Mouse (Mus musculus): ENCODE data around the gene Stard3.

The Stard3 gene

DNA sequence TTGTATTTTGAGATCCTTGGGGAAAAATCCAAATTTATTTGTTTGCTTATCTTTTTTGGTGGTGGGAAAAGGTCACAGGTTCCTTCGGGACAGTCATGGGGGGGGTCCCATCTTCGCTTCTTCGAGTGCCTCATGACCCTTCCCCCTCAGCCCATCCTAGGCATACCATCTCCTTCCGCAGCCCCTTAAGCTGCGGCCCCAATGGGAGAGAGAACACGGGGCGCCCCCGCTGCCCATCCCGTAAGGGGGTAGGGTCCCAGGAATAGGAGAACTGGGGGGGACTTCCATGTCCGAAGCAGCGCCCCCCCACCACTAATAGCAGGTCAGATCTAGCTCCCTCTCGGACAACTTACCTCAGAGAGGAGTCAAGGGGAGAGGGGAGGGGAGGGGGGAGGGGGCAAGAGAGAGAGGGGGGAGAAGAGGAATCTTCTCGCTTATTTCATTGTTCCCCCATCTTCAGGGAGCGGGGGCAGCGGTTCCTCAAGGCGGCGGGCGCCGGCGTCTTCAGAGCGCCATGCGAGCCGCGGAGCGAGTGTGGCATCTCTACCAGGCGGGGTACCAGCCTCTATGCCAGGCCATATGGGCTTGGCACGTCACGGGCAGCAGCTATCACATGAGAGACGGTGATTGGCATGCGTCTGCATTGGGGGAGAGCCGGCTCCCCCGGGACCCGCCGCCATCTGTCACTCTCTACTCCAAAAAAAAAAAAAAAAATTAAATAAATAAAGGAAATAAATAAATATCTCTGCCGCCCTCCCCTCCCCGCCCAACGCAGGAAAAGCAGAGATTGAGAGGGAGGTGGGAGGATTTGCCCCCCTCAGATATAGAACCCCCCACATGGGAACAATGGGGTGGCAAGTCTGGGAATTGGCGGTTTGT, 28.8 kb upstream of the Stard3 start, which contains the start of gene Neurod2:
Gene Neurod2, minus strand, starts transcription at position 568 of the 879 bp plus-strand sequence.
- DNase-seq (ENCODE audit: low read depth, low spot score) = no peak

DNA sequence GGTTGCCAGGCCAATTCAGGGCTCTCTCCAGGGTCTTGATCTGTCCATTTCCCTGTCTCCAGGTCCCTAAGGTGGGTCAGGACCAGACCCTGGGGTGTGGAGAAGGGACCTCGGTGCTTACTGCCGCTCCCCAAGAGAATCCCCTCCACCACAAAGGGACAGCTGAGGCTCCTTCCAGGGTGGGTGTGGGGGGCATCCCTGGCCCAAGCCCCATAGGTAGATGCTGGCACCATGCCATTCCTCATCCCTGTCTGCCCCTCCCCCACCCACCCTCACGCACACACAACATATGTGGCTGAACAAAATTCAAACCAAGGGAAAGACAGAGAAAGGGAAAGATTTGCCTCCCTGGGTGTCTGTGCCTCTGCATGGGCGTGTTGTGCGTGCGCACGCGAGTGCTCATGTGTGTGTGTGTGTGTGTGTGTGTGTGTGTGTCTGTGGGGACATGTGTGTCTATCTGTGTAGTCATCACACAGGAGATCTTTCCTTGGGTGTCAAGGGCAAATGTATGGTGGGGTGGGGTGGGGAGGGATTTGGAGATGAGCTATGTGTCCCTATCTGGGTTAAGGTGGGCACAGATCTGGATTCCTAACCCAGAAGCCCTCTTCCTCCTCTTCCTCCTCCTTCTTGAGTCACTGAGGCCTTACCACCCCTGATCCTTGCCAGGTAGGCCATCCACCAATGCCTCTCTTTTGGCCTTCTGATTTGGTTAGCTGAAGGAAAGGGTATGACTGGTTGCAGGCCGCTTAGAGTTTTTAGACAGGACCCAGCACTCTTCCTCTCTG, 28.0 kb upstream of the Stard3 start:
- no peak for DNase-seq (ENCODE audit: low read depth, low spot score)

DNA sequence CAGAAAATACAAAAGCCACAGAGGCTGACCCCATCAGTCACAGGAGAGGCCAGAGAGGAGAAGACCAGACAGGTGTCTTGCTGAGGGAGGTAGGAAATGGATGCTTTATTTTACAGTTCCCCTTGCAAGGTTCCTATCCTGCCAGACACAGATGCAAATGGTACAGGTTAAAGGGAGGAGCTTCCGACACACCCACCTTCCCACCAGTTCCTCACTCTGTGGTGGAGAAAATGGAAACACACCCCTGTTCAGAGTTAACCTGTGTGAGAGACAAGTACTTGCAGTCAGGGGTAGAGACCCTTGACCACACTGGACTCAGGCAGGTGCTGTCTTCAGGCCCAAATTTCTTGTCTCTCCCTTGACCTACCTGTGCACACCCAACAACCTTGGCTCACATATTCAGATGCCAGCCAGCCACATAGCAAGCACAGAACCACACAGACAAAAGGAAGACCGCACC, 27.4 kb upstream of the Stard3 start:
- no peak for DNase-seq (ENCODE audit: low read depth, low spot score)

DNA sequence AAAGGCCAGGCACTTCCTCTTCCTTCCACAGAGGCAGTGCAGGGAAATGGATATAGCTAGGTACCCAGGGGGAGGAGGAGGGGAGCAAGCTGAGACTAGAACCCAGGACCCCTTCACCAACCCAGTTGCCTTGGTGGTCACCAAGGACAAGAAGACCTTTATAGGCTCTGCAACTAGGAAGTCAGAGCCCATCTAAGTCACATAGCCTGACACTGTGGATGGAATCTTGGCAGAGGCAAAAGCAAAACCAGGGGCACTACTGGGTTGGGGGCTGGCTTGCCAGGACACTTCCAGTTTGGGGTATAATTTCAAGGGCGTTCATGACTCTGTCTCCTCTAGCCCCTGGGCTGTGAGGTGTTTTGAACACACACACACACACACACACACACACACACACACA, 26.8 kb upstream of the Stard3 start:
- no peak for DNase-seq (ENCODE audit: low read depth, low spot score)

DNA sequence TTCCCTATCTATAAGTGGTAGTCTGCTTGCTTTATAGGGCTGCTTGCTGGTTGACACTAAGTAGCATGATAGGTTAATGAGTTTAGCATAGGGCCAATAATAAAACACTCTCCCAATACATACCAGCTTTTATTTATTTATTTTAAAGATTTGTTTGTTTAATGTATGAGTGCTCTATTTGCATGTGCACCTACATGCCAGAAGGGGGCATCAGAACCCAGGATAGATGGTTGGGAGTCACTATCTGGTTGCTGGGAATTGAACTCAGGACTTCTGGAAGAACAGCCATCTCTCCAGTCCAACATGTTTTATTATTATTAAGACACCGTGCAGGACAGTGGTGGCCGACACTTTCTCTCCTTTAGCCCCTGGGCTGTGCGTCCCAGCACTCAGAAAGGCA, 26.0 kb upstream of the Stard3 start:
- no peak for DNase-seq (ENCODE audit: low read depth, low spot score)

DNA sequence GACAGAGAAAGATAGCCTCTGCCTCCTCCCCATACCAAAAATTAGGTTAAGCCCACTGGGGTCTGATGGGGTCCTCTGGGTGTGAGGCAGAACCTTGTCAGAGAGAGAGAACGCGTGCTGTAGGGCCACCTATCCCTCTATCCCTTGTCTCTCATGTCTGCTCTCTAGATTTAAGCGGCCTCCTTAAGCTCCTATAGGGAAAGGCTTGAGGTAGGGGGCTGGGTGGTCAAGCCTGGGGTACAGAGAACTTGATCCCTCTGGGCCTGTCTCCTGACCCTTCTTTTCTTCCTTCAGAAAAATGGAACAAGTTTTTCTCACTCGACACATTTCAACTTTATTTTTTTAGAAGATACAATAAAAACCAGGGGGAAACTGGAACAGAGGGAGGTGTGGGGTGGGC, 25.3 kb upstream of the Stard3 start:
- no peak for DNase-seq (ENCODE audit: low read depth, low spot score)

DNA sequence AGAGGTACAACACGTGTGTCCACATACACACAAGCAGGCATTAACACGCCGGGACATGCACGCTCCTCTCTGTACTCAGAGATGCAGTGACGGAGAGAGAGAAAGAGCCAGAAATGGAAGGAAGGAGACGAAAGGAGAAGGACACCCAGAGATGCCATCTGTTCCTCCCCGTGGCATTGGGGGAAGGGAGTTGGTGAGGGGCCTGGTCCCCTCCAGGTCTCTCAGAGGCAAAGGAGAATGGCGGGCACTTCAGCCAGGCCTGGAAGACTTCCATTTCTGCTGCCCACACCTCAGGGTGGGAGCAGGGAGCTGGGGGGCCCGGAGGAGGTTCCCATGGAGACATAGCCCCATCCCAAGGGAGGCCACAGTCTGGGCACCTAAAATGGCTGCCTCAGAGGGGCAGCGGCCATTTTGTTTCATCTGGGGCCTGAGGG, 24.9 kb upstream of the Stard3 start:
- DNase-seq (ENCODE audit: low read depth, low spot score) = no peak

DNA sequence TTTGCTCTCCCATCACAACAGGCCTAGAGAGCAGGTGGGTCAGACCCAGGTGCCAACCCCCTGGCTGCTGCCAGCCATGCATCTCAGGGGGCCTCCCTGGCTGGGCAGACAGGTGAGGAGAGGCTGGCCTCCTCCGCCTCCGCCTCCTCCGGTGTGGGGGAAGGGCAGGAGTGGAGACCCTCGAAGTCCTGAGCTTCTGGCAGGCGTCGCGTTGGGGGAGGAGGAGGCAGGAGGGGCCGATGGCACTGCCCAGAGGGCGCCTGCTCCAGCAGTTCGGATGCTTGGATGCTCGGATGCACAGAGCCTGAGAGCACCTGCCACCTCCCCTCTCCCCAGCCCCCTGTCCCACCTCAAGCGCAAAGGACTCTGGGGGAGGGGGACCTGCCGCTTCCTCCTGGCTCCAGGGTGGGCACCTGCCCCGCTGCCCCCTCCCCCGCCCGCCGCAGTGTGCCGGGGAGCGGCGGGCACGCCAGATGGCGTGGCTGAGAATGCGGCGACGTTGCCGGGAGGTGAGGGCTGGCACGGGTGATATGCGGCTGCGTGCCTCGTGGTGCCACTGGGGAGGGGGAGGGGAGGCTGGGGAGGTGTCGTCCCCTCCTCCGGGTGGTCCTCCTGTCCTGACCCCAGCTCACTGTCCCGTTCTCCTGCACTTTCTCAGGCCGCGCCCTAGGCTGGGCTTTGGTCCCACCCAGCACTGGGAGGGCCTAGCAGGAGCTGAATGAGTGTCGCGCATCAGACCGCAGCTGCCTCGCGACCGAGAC, 24.0 kb upstream of the Stard3 start:
- no peak for DNase-seq (ENCODE audit: low read depth, low spot score)

DNA sequence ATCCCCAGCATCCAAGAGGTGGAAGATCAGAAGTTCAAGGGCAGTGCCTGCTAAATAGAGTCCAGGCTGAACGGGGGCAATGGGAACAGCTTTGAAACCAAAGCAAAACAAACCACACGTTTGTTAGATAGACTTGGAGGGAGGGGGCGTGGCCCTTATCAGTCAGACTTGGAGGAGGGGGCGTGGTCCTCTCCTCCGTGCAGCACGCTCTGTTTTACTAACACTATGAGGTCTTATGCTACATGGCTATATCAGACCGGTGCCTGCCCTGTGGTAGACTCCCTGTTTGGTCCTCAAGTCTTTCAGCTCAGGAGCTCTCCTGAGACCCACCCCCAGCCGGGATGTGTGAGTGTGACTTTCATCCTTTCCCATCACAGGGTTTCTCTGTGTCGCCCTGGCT, 22.9 kb upstream of the Stard3 start:
- no peak for DNase-seq (ENCODE audit: low read depth, low spot score)

DNA sequence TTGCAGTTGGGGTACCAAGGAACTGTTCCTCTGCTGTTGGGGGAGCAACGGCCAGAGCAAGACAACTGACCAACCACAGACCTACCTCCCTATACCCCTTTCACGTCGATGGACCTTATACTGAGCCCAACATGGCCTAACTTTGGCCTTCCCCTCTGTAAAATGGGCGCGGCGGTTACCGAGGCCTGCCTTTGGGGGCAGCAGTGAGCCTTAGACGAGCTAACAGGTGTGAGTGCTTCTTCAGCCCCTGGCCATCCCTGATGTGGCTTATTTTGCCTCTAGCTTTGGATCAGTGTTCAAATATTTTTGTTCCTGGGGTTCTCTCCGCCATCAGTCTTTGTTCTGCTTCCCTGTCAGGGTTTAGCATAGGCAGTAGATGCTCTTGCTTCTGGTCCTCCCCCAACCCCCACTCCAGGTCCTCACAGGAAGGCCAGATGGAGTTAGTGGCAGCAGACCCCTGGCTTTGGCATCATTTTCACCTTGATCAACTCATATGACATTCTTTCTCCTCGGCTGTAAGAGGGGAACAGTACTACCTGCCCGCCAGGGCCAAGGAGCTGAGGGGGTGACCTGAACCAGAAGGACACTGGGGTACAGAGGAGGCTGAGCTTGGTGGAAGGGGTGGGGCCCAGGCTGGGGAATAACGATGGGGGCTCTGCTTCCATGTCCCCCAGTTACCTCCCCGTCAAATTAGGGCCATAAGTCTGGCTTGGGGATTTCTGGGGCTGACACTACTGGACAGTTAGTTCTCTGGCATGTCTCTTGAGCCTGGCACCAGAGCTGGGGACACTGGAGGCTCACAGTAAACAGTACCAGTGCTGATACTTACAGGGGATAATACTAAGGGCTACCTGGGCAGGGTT, 21.7 kb upstream of the Stard3 start:
- no peak for DNase-seq (ENCODE audit: low read depth, low spot score)

DNA sequence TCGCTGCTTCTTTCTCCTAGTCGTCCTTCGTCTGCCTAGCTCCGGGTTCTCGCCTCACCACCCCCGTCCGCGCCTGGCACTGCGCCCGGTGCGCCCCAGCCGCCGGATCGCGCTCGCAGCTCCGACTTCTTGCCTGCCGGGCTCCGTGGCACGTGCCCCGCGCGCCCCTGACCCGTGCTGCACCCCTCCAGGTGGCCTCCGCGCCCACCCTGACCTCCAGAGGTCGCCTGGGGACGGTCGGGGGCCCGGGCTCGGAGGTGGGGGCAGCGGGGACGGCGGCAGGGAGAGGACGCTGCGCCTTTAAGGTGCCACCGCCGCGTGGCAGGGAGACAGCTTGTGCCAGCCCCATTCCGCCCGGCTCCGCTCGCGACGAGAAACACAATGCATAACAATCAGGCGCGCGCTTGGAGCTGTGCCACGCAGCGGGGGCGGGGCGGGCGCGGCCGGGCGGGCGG, 19.6 kb upstream of the Stard3 start:
- no peak for DNase-seq (ENCODE audit: low read depth, low spot score)

DNA sequence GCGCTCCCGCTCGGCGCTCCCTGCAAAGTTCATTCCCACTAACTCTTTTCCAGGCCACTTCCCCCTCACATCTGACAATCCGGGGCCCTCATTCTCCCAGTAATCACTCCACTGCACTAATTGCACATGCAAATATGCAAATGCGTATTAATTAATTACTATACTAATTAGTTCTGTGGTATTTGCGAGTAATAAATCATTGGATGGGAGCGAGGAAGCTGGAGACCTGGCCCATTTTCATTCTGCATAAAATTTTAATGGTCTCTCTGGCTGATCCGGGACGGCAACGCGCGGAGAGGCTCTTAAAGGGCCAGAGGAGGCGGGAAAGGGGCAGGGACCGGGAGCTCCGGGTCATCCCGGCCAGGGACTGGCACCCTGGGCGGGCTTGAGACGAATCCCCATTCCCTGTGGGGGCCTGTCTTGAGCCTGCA, 19.1 kb upstream of the Stard3 start:
- DNase-seq (ENCODE audit: low read depth, low spot score) = no peak

DNA sequence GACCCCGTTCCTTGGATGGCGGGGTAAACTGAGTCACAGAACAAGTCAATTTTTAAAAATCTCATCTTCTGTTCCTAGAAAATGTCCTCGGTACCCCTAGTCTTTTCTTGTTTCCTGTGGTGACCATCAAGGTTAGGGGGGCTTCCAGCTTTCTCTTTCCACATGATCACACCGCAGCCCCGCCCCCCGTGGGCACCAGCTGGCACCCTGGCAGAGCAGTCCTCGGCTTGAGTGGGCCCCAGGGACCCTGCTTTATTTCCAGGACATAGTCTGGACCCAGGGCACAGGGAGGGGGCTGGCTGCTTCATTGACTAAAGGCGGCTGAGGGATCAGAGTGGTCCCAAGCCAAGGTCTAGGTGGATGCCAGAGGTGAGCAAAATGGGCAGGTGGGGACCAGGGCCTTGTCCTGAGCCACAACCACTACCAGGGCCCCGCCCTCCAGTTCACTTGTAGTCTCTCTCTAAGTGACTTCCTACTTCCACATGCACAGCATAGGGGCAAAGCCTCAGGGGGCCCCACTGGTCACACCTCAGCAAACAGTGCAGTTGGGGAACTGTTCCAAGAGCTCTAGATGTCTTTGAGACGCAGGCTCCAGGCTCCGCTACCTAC, 18.4 kb upstream of the Stard3 start:
- no peak for DNase-seq (ENCODE audit: low read depth, low spot score)

DNA sequence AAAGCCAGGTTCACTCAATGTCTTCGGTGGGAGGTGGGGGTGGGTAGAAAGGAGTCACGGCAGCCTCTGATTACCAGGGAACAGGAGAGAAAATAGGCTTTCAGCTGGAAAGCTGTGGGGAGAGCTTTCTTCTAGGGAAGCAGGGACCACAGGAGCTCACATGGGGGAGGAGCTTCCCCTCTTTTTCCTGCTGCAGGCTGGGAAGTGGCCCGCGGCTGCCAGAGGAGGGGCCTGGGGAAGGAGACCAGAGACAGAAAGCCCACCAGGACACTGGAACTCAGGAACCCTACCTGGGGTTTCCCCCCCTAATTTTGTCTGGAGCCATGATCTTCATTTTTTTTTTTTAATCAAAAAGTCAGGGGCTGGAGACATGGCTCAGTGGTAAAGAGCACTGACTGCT, 17.6 kb upstream of the Stard3 start:
- DNase-seq (ENCODE audit: low read depth, low spot score) = no peak

DNA sequence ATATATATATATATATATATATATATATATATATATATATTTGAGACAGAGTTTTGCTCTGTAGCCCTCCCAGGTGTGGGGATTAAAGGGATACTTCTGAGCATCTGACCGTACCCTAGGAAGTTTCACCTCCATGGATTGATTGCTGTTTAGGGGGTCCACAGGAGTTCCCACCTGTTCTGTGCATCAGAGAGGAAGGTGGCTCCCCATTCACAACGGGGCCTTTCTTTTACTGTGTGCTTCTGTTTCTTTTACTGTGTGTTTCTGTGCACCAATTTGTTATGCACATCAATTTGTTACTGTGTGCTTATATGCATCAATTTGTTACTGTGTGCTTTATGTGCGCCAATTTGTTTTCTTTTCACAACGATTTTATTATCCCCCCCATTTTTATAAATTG, 17.0 kb upstream of the Stard3 start:
- DNase-seq (ENCODE audit: low read depth, low spot score) = no peak

DNA sequence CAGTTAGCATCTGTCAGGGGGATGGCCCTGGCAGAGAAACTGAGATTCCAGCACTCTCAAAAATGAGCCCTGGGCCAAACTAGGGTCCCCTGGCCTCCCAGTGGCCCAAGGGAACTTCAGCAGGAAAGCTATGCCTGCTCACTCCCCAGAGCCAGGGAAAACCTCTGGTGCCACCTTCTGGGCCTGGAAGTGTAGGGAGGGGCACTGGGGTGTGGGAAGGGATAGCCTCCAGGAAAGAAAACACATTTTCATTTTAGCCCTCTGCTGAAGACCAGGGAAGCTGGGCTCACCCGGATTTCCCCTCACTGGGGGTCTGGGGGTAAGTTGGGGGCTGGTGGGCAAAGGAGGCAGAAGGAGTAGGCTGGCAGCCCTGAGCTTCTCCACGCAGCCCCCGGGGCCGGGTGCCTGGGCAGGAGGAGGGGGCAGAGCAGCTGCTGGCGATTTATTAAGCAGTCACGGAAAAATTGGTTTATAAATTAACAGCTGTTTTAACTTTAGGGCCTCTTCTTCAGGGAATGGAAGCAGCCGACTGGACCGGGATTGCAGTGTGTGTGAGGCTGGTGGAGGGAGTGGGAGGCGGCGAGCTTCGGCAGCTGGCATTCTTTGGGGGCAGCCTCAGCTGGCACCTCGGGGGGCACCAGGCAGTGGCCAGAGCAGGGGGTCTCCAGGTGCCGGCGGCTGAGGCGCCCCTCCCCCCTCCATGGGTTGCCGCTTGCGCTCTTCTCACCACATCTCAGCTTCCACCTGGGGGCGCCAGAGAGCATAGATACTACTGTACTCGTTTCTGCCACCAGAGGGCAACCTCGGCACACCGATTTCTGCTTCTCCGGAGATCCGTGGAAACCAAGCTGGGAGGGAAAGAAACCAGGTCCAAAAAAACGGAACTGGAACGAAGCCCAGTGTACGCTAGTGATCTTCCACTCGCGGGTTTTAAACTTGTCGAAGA, 15.9 kb upstream of the Stard3 start:
- peak; percentile 84 for DNase-seq (ENCODE audit: low read depth, low spot score)

DNA sequence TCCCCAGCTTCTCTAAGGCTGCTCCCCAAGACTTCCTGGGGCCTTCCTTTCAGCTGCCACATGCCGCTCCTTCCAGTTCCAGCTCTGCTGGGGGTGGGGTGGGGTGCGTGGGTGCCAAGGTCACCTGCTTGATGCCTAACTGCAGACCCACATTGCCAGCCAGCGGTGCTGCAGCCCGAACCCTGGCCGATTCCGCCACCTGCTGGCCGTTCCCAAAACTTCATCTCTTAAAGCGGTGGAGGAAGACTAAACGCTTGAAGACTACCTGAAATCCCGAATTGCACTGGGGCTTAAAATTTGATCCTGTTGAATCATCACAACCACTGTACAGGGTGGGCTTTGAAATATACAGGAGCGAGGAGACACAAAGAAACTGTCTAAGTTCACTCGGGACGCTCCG, 12.9 kb upstream of the Stard3 start:
- peak; percentile 69 for DNase-seq (ENCODE audit: low read depth, low spot score)

DNA sequence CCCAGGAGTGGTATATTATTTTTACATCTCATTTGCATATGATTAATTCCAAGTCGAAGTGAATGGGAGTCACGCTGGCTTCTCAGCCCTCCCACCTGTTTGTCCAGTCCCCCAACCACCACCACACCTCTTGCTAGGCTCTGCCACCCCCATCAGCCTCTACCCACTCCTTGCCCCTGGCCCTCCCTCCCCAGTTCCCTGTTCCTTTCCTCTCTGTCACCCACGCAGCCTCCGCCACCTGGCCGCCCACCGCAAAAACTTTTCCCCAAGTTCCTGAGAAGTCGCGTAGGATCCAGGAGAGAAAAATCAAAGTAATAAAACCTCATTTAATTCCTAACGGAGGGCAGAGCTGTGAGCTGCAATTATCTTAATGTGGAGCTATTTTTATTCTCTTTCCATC, 12.0 kb upstream of the Stard3 start:
- no peak for DNase-seq (ENCODE audit: low read depth, low spot score)

DNA sequence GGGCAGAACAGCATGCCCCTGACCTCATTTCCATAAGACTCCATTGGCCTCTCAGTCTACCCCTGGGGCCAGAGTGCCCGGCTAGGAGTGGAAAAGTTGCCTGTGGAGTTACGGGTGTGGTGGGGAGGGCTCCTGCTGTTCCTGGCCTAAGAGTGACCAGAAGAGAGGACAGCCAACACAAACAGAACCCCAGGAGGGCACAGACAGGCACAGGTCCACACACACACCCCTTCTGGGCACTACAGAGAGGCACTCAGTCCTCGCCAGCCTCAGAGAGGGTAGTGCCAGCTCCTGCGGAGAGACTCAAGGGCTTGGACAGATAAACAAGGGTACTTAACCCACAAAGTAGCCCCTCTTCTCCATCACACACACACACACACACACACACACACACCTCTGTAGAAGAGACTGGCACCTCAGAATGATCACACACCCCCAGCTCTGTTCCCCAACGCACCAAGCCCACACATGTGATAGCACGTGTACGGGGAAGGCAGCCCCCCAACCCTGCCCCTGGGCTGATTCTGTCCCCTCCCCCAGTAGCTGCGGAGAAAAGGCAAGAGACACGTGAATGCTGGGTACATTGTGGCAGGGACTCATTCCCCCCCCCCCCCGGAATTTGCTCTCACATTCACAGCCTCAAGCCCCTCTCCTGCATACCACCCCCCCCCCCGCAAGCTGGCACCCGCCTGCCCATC, 10.6 kb upstream of the Stard3 start:
- no peak for DNase-seq (ENCODE audit: low read depth, low spot score)

Data from CD4-positive helper T cell, adult 2 months (primary cell).